Comparison of ENCODE assay signal across 18 mouse cellular contexts in the genomic region with DNA sequence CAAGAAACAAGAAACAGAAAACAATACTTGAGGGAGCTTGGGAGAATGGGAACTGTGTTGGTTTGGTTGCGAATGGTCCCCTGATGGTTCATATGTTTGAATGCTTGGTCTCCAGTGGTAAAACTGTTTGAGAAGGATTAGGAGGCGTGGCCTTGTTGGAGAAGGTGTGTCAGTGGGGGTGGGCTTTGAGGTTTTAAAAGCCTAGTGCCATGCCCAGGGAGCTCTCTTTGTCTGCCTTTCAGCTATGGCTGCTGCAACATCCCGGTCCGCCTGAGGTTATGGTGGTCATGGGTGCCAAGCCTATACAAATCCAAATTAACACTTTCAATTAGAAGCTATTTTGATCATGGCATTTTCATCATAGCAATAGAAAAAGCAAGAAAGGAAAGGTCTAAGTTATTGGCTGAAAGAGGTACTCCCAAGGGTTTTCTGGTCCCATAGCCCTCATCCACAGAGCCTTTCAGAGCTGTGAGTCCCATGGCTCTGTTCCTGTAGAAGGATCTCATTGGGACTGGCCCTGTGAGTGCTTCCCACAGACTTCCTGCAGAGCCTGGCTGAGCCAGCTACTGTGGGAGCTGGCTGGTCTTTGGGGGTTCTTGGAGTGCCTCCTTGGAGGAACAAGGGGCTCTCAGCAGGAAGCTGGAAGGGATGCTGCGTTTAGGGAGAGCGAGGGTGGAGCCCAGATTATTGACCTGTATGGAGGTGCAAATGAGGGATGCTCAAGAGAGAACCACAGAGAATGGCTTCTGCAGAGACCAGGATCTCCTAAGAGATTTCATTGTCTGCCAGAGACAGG. TPM values are rescaled to one million over a fixed set of nuclear protein-coding genes. Genes with fewer than 3 reads are reported as not detected.
DNase-seq lines count a peak whose midpoint lies in the region; ATAC-seq and TF ChIP-seq lines count a peak whose summit lies in the region.
"Had no signal": no experiment of that assay in that cellular context is flagged by ENCODE, and none has a peak within 500 bp of the region (broad histone marks: within the 10 kb centered on the region; RNA-seq: fewer than 3 reads in every experiment).

No protein-coding gene starts in this region.

- H3K4me2 ChIP-seq in forebrain, embryonic 12.5 days: no peak overlapping the region
- H3K4me2 ChIP-seq in forebrain, embryonic 16.5 days (ENCODE audit: low read length): no peak overlapping the region
- H3K4me2 ChIP-seq in neural tube, embryonic 13.5 days: no peak overlapping the region
- no peak overlapping the region for H3K4me2 ChIP-seq in neural tube, embryonic 15.5 days
- H3K4me2 ChIP-seq: embryonic facial prominence, embryonic 12.5 days; limb, embryonic 15.5 days; midbrain, embryonic 12.5 days had no signal

- peak; percentile 45 for DNase-seq in heart, postnatal 25 days (ENCODE audit: low spot score)
- no peak for DNase-seq in heart, postnatal 4 days
- no peak for DNase-seq in right cerebral cortex, postnatal 4 days
- DNase-seq: gastrocnemius, postnatal 36 days; kidney, postnatal 36 days; retina, postnatal 1 day had no signal

- no peak overlapping the region for H3K4me3 ChIP-seq in forebrain, embryonic 12.5 days (replicated peaks)
- no peak overlapping the region for H3K4me3 ChIP-seq in forebrain, embryonic 16.5 days (replicated peaks; ENCODE audit: low read length)
- no peak overlapping the region for H3K4me3 ChIP-seq in neural tube, embryonic 13.5 days
- H3K4me3 ChIP-seq in neural tube, embryonic 15.5 days (replicated peaks): no peak overlapping the region
- no peak overlapping the region for H3K4me3 ChIP-seq in cortical plate, adult 2 months (ENCODE audit: insufficient read depth, low read length)
- H3K4me3 ChIP-seq: embryonic facial prominence, embryonic 12.5 days; limb, embryonic 15.5 days; midbrain, embryonic 12.5 days had no signal

- 0 out of 2 replicates have a peak overlapping the region, but pooled peaks have one; percentile 42 for H3K27ac ChIP-seq in forebrain, embryonic 12.5 days
- no peak overlapping the region for H3K27ac ChIP-seq in forebrain, embryonic 16.5 days (ENCODE audit: low read length)
- H3K27ac ChIP-seq in neural tube, embryonic 13.5 days (replicated peaks): no peak overlapping the region
- no peak overlapping the region for H3K27ac ChIP-seq in neural tube, embryonic 15.5 days (replicated peaks)
- peak overlapping the region; percentile 27; the same call in 1 of the 2 replicates for H3K27ac ChIP-seq in cortical plate, adult 2 months (ENCODE audit: insufficient read depth, low read length)
- H3K27ac ChIP-seq: embryonic facial prominence, embryonic 12.5 days; limb, embryonic 15.5 days; macrophage; midbrain, embryonic 12.5 days had no signal

- ATAC-seq in forebrain, embryonic 12.5 days (ENCODE audit: low FRiP score): no peak
- no peak for ATAC-seq in forebrain, embryonic 16.5 days
- 0 out of 2 replicates have a peak, but pooled peaks have one; percentile 8 for ATAC-seq in neural tube, embryonic 13.5 days (ENCODE audit: low read depth)
- ATAC-seq in neural tube, embryonic 15.5 days (ENCODE audit: low FRiP score): no peak

- intact Hi-C loops in heart, postnatal 25 days (cut with DNase I): loop anchor here (5.0 kb wide), 1 partner anchor 44 kb away; no protein-coding TSS in a partner anchor

- 75% methylated on average over 6 of the region's 6 CpGs for WGBS in forebrain, embryonic 12.5 days
- WGBS in forebrain, embryonic 16.5 days: 71% methylated on average over 6 of the region's 6 CpGs
- 73% methylated on average over 6 of the region's 6 CpGs for WGBS in neural tube, embryonic 13.5 days
- 74% methylated on average over 6 of the region's 6 CpGs for WGBS in neural tube, embryonic 15.5 days

- no peaks in the 10 kb centered on the region for H3K27me3 ChIP-seq in forebrain, embryonic 12.5 days
- no peaks in the 10 kb centered on the region for H3K27me3 ChIP-seq in forebrain, embryonic 16.5 days (replicated peaks; ENCODE audit: control insufficient read depth, insufficient read depth, low read length)
- H3K27me3 ChIP-seq in neural tube, embryonic 13.5 days: no peaks in the 10 kb centered on the region
- no peaks in the 10 kb centered on the region for H3K27me3 ChIP-seq in neural tube, embryonic 15.5 days (replicated peaks)
- H3K27me3 ChIP-seq: embryonic facial prominence, embryonic 12.5 days; limb, embryonic 15.5 days had no signal

- no peak for TF ChIP-seq CTCF in cortical plate, adult 2 months (IDR thresholded peaks at IDR 0.05; ENCODE audit: extremely low read depth, insufficient read depth, low read length)

- no peaks in the 10 kb centered on the region for H3K36me3 ChIP-seq in forebrain, embryonic 12.5 days (replicated peaks)
- no peaks in the 10 kb centered on the region for H3K36me3 ChIP-seq in forebrain, embryonic 16.5 days (ENCODE audit: control insufficient read depth, insufficient read depth)
- no peaks in the 10 kb centered on the region for H3K36me3 ChIP-seq in neural tube, embryonic 13.5 days
- no peaks in the 10 kb centered on the region for H3K36me3 ChIP-seq in neural tube, embryonic 15.5 days
- H3K36me3 ChIP-seq: embryonic facial prominence, embryonic 12.5 days; G1E; limb, embryonic 15.5 days; midbrain, embryonic 12.5 days had no signal

- no peak overlapping the region for H3K9ac ChIP-seq in forebrain, embryonic 12.5 days
- H3K9ac ChIP-seq in forebrain, embryonic 16.5 days (replicated peaks; ENCODE audit: low read depth, low read length): no peak overlapping the region
- no peak overlapping the region for H3K9ac ChIP-seq in neural tube, embryonic 13.5 days
- H3K9ac ChIP-seq in neural tube, embryonic 15.5 days (replicated peaks): no peak overlapping the region
- H3K9ac ChIP-seq: embryonic facial prominence, embryonic 12.5 days; limb, embryonic 15.5 days; midbrain, embryonic 12.5 days had no signal

- peaks cover 11% of the 10 kb centered on the region for H3K4me1 ChIP-seq in forebrain, embryonic 12.5 days
- H3K4me1 ChIP-seq in forebrain, embryonic 16.5 days (replicated peaks; ENCODE audit: control insufficient read depth, insufficient read depth, low read length): no peaks in the 10 kb centered on the region; the same call in 1 of the 2 replicates
- H3K4me1 ChIP-seq in neural tube, embryonic 13.5 days (replicated peaks): peaks cover 9% of the 10 kb centered on the region
- peaks cover 10% of the 10 kb centered on the region for H3K4me1 ChIP-seq in neural tube, embryonic 15.5 days
- H3K4me1 ChIP-seq in cortical plate, adult 2 months (ENCODE audit: control insufficient read depth, insufficient read depth, low read length): no peaks in the 10 kb centered on the region; the same call in 1 of the 2 replicates

- peaks cover 7% of the 10 kb centered on the region for H3K9me3 ChIP-seq in forebrain, embryonic 12.5 days
- no peaks in the 10 kb centered on the region for H3K9me3 ChIP-seq in forebrain, embryonic 16.5 days (ENCODE audit: control insufficient read depth, low read length)
- H3K9me3 ChIP-seq in neural tube, embryonic 13.5 days: 0 out of 2 replicates have a peak, but pooled peaks cover 8% of the 10 kb centered on the region
- no peaks in the 10 kb centered on the region for H3K9me3 ChIP-seq in neural tube, embryonic 15.5 days (replicated peaks)
- H3K9me3 ChIP-seq: limb, embryonic 15.5 days had no signal

- no peak for TF ChIP-seq POLR2A in cortical plate, adult 2 months (IDR thresholded peaks at IDR 0.05; ENCODE audit: extremely low read depth, insufficient read depth, low read length)

RNA-seq across cellular contexts. Expression of a gene that starts 15.7 kb away (rescaled TPM):
- 49.5 and 51.4 TPM in 2 replicates for polyA plus RNA-seq in forebrain, embryonic 12.5 days (2016; fragmentation: Nextera tagmentation; extraction: Ambion mirVana)
- polyA plus RNA-seq in forebrain, embryonic 16.5 days (2015; fragmentation: Nextera tagmentation; extraction: Ambion mirVana): 61.5 and 62.7 TPM in 2 replicates
- 10 to 100 TPM; 41.1 to 48.6 TPM for total RNA-seq in heart, postnatal 25 days (2021)
- total RNA-seq in heart, postnatal 4 days (2021): 10 to 100 TPM; 34.1 to 39.3 TPM
- 39.2 and 45.6 TPM in 2 replicates for polyA plus RNA-seq in neural tube, embryonic 13.5 days (2015; fragmentation: Nextera tagmentation; extraction: Ambion mirVana)
- polyA plus RNA-seq in neural tube, embryonic 15.5 days (2015; fragmentation: Nextera tagmentation; extraction: Ambion mirVana): 37.2 and 40.8 TPM in 2 replicates
- polyA plus RNA-seq in cortical plate, adult 2 months (2012; rRNA removed): 83.7 and 84.4 TPM in 2 replicates

RNA-seq across cellular contexts. Expression of a gene that starts 46.5 kb away (rescaled TPM):
- 74.8 and 81.9 TPM in 2 replicates for polyA plus RNA-seq in forebrain, embryonic 12.5 days (2016; fragmentation: Nextera tagmentation; extraction: Ambion mirVana)
- polyA plus RNA-seq in forebrain, embryonic 16.5 days (2015; fragmentation: Nextera tagmentation; extraction: Ambion mirVana): 67.0 and 74.0 TPM in 2 replicates
- 10 to 100 TPM; 33.3 to 36.9 TPM for total RNA-seq in heart, postnatal 25 days (2021)
- total RNA-seq in heart, postnatal 4 days (2021): 10 to 100 TPM; 85.8 to 86.2 TPM
- polyA plus RNA-seq in neural tube, embryonic 13.5 days (2015; fragmentation: Nextera tagmentation; extraction: Ambion mirVana): 59.9 and 60.7 TPM in 2 replicates
- 53.3 and 69.9 TPM in 2 replicates for polyA plus RNA-seq in neural tube, embryonic 15.5 days (2015; fragmentation: Nextera tagmentation; extraction: Ambion mirVana)
- polyA plus RNA-seq in cortical plate, adult 2 months (2012; rRNA removed): 35.7 and 37.1 TPM in 2 replicates

RNA-seq across cellular contexts. Expression of a gene that starts 59.1 kb away (rescaled TPM):
- polyA plus RNA-seq in forebrain, embryonic 12.5 days (2016; fragmentation: Nextera tagmentation; extraction: Ambion mirVana): 1.1 and 1.6 TPM in 2 replicates
- 5.2 and 9.4 TPM in 2 replicates for polyA plus RNA-seq in forebrain, embryonic 16.5 days (2015; fragmentation: Nextera tagmentation; extraction: Ambion mirVana)
- total RNA-seq in heart, postnatal 25 days (2021): not detected
- not detected for total RNA-seq in heart, postnatal 4 days (2021)
- 17.1 and 23.5 TPM in 2 replicates for polyA plus RNA-seq in neural tube, embryonic 13.5 days (2015; fragmentation: Nextera tagmentation; extraction: Ambion mirVana)
- polyA plus RNA-seq in neural tube, embryonic 15.5 days (2015; fragmentation: Nextera tagmentation; extraction: Ambion mirVana): 18.2 and 19.4 TPM in 2 replicates
- polyA plus RNA-seq in cortical plate, adult 2 months (2012; rRNA removed): 61.1 and 65.1 TPM in 2 replicates
- total RNA-seq: gastrocnemius, postnatal 36 days; heart, postnatal 36 days; neutrophil, adult 5-6 weeks had no signal
- polyA plus RNA-seq: G1E; limb, embryonic 15.5 days; macrophage had no signal

Comparison
In these comparisons a context has a peak if more than half of its experiments do, and no peak if none do; other contexts are left out.
1. H3K27ac ChIP-seq: peak in forebrain, embryonic 12.5 days (single experiment) and cortical plate, adult 2 months (single experiment); none in forebrain, embryonic 16.5 days (single experiment), neural tube, embryonic 13.5 days (single experiment) and neural tube, embryonic 15.5 days (single experiment).